ENCODE assay signal across 8 mouse cellular contexts in the genomic region with DNA sequence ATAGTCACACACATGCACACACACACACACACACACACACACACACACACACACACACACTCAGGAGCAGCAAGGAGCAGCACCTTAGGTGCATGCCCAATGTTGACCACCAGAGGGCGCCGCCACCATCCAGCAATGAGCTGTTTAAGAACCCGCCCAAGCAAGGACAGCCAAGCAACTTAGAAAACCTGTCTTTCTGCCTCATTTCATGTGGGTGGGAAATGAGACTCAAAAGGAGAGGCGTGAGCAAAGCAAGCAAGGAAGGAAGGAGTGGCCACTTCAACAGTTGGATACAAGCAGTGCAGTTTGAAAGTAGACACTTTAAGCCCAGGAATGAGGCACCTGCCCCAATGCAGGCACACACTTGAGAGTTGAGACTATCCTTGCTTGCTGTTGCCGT.
A peak's percentile ranks its signal among the peaks of the same experiment; 100 is the strongest.
DNase-seq lines count a peak whose midpoint lies in the region; ATAC-seq and TF ChIP-seq lines count a peak whose summit lies in the region.

No protein-coding gene starts in this region.

- H3K27me3 ChIP-seq in midbrain, embryonic 10.5 days (ENCODE audit: low read depth, poor library complexity, severe bottlenecking): no peaks in the 10 kb centered on the region
- no peaks in the 10 kb centered on the region; the same call in 1 of the 2 replicates for H3K27me3 ChIP-seq in midbrain, embryonic 13.5 days
- no peaks in the 10 kb centered on the region for H3K27me3 ChIP-seq in limb, embryonic 11.5 days (ENCODE audit: control insufficient read depth, insufficient read depth, low read length)

- ATAC-seq in midbrain, embryonic 13.5 days: no peak
- no peak for ATAC-seq in limb, embryonic 11.5 days (ENCODE audit: insufficient number of reproducible peaks, low FRiP score, low TSS enrichment, low read depth)

- 18% methylated on average over 5 of the region's 5 CpGs for WGBS in midbrain, embryonic 10.5 days
- WGBS in midbrain, embryonic 13.5 days: 16% methylated on average over 5 of the region's 5 CpGs
- WGBS in limb, embryonic 11.5 days: 21% methylated on average over 5 of the region's 5 CpGs

- H3K4me1 ChIP-seq in midbrain, embryonic 10.5 days: no peaks in the 10 kb centered on the region
- H3K4me1 ChIP-seq in midbrain, embryonic 13.5 days (replicated peaks): peaks cover 9% of the 10 kb centered on the region; the same call in 1 of the 2 replicates
- H3K4me1 ChIP-seq in limb, embryonic 11.5 days (ENCODE audit: control insufficient read depth, insufficient read depth, low read length): no peaks in the 10 kb centered on the region

- no peak overlapping the region for H3K9ac ChIP-seq in midbrain, embryonic 13.5 days (replicated peaks)
- H3K9ac ChIP-seq in limb, embryonic 11.5 days (ENCODE audit: low read length): no peak overlapping the region

- DNase-seq in midbrain, embryonic 10.5 days (ENCODE audit: low spot score): peak; percentile 80
- peak; percentile 39 for DNase-seq in cerebellum, adult 9-10 months
- peak; percentile 82 for DNase-seq in gastrocnemius, adult 2 months
- DNase-seq in kidney, adult 8-10 months: peak; percentile 54 to 80
- DNase-seq in limb, embryonic 11.5 days (ENCODE audit: low spot score): peak; percentile 89
- DNase-seq in ovary, postnatal 36 days (ENCODE audit: low spot score): peak; percentile 77
- peak; percentile 73 for DNase-seq in thymus, postnatal 0 days (ENCODE audit: low spot score)

- intact Hi-C loops in gastrocnemius, adult 2 months (cut with DNase I): no loop called here

- H3K4me2 ChIP-seq in midbrain, embryonic 13.5 days (replicated peaks): no peak overlapping the region
- no peak overlapping the region for H3K4me2 ChIP-seq in limb, embryonic 11.5 days (ENCODE audit: low read depth, severe bottlenecking)

- H3K4me3 ChIP-seq in midbrain, embryonic 10.5 days: no peak overlapping the region
- H3K4me3 ChIP-seq in midbrain, embryonic 13.5 days (replicated peaks): no peak overlapping the region
- no peak overlapping the region for H3K4me3 ChIP-seq in gastrocnemius, adult 2 months
- no peak overlapping the region for H3K4me3 ChIP-seq in limb, embryonic 11.5 days (ENCODE audit: low read depth, low read length)

- no peaks in the 10 kb centered on the region for H3K9me3 ChIP-seq in midbrain, embryonic 10.5 days (replicated peaks)
- no peaks in the 10 kb centered on the region for H3K9me3 ChIP-seq in midbrain, embryonic 13.5 days
- no peaks in the 10 kb centered on the region for H3K9me3 ChIP-seq in limb, embryonic 11.5 days (ENCODE audit: control insufficient read depth, low read length)

- no peaks in the 10 kb centered on the region for H3K36me3 ChIP-seq in midbrain, embryonic 10.5 days
- H3K36me3 ChIP-seq in midbrain, embryonic 13.5 days: no peaks in the 10 kb centered on the region
- no peaks in the 10 kb centered on the region for H3K36me3 ChIP-seq in limb, embryonic 11.5 days (ENCODE audit: control insufficient read depth, insufficient read depth, low read length)

- no peak overlapping the region for H3K27ac ChIP-seq in midbrain, embryonic 10.5 days (replicated peaks)
- H3K27ac ChIP-seq in midbrain, embryonic 13.5 days: no peak overlapping the region
- no peak overlapping the region for H3K27ac ChIP-seq in gastrocnemius, adult 2 months
- no peak overlapping the region for H3K27ac ChIP-seq in limb, embryonic 11.5 days (replicated peaks; ENCODE audit: low read depth, low read length)

- peak; percentile 73 for TF ChIP-seq CTCF in gastrocnemius, adult 2 months (IDR thresholded peaks at IDR 0.05)

Comparison
In these comparisons a context has a peak if more than half of its experiments do, and no peak if none do; other contexts are left out.
1. DNase-seq: peak in every context shown above with its lines; median percentile 89 in limb, embryonic 11.5 days; 82 in gastrocnemius, adult 2 months; 80 in midbrain, embryonic 10.5 days; 77 in ovary, postnatal 36 days; 73 in thymus, postnatal 0 days; 67 in kidney, adult 8-10 months; 39 in cerebellum, adult 9-10 months.